Mouse (Mus musculus) lung, postnatal 10 days (tissue): ENCODE results near the gene Hoxb3.

Experiments used
- DNase-seq: peaks from one replicate; pipeline ENCODE4 v3.0.0; 2021

Gene Hoxb3

GRCm38 (mm10) chr11:96303151-96304099, 19.7 kb upstream of the Hoxb3 start, which contains the start of gene Hoxb5:
Gene Hoxb5 (plus strand): TSS chr11:96303336.
- DNase-seq: peak; percentile 94

GRCm38 (mm10) chr11:96304381-96305195, 18.5 kb upstream of the Hoxb3 start:
- DNase-seq: no peak

GRCm38 (mm10) chr11:96305505-96306182, 17.5 kb upstream of the Hoxb3 start:
- no peak for DNase-seq

- DNase-seq: no peak
Measured at GRCm38 (mm10) chr11:96306183-96306907, 16.8 kb upstream of the Hoxb3 start.

- no peak for DNase-seq
Measured at GRCm38 (mm10) chr11:96306908-96307269, 16.2 kb upstream of the Hoxb3 start.

- DNase-seq: no peak
Measured at GRCm38 (mm10) chr11:96308763-96309162, 14.4 kb upstream of the Hoxb3 start.

GRCm38 (mm10) chr11:96309288-96309687, 13.8 kb upstream of the Hoxb3 start:
- peak; percentile 80 for DNase-seq

GRCm38 (mm10) chr11:96310183-96310938, 12.8 kb upstream of the Hoxb3 start:
- DNase-seq: no peak

- DNase-seq: no peak
Measured at GRCm38 (mm10) chr11:96311097-96311496, 12.0 kb upstream of the Hoxb3 start.

GRCm38 (mm10) chr11:96311520-96312417, 11.4 kb upstream of the Hoxb3 start:
- DNase-seq: peak; percentile 90

GRCm38 (mm10) chr11:96313134-96313533, 10.0 kb upstream of the Hoxb3 start:
- DNase-seq: no peak

GRCm38 (mm10) chr11:96313806-96314428, 9.2 kb upstream of the Hoxb3 start:
- DNase-seq: no peak

GRCm38 (mm10) chr11:96314671-96315343, 8.3 kb upstream of the Hoxb3 start:
- peak; percentile 76 for DNase-seq

- no peak for DNase-seq
Measured at GRCm38 (mm10) chr11:96315344-96315681, 7.8 kb upstream of the Hoxb3 start.

- DNase-seq: no peak
Measured at GRCm38 (mm10) chr11:96316696-96317607, 6.2 kb upstream of the Hoxb3 start.

- no peak for DNase-seq
Measured at GRCm38 (mm10) chr11:96317608-96318367, 5.3 kb upstream of the Hoxb3 start, which contains the start of gene Hoxb4. Gene Hoxb4 (plus strand): TSS chr11:96318267.

- peak; percentile 90 for DNase-seq
Measured at GRCm38 (mm10) chr11:96318368-96319070, 4.6 kb upstream of the Hoxb3 start.
